Mouse (Mus musculus): ENCODE data around the gene Galntl6.

Gene Galntl6

GRCm38 (mm10) chr8:58912196-58912839 is at the start of gene Galntl6:
Gene Galntl6 (minus strand): TSS chr8:58912640.
- DNase-seq (ENCODE audit: low spot score) = no peak

GRCm38 (mm10) chr8:58957195-58957739 is 44.8 kb upstream of the Galntl6 start:
- DNase-seq (ENCODE audit: low spot score) = no peak

GRCm38 (mm10) chr8:58943773-58944172 is 31.3 kb upstream of the Galntl6 start:
- DNase-seq (ENCODE audit: low spot score) = no peak

GRCm38 (mm10) chr8:58931066-58931465 is 18.6 kb upstream of the Galntl6 start:
- no peak for DNase-seq (ENCODE audit: low spot score)

- no peak for DNase-seq (ENCODE audit: low spot score)
Observed at GRCm38 (mm10) chr8:58915142-58915541, 2.7 kb upstream of the Galntl6 start.

- DNase-seq (ENCODE audit: low spot score) = no peak
Observed at GRCm38 (mm10) chr8:58913640-58913968, 1.2 kb upstream of the Galntl6 start.

GRCm38 (mm10) chr8:58912840-58913639 is 600 bp upstream of the Galntl6 start:
- DNase-seq (ENCODE audit: low spot score) = no peak

- DNase-seq (ENCODE audit: low spot score) = no peak
Observed at GRCm38 (mm10) chr8:58911677-58912076, 763 bp downstream of the Galntl6 start, which contains the start of gene BC030500. Gene BC030500 (plus strand): TSS chr8:58911755.

- DNase-seq (ENCODE audit: low spot score) = no peak
Observed at GRCm38 (mm10) chr8:58904465-58904864, 8.0 kb downstream of the Galntl6 start.

GRCm38 (mm10) chr8:58895960-58896359 is 16.5 kb downstream of the Galntl6 start:
- DNase-seq (ENCODE audit: low spot score) = no peak

- no peak for DNase-seq (ENCODE audit: low spot score)
Observed at GRCm38 (mm10) chr8:58890591-58890990, 21.8 kb downstream of the Galntl6 start.

GRCm38 (mm10) chr8:58886405-58886804 is 26.0 kb downstream of the Galntl6 start:
- DNase-seq (ENCODE audit: low spot score) = no peak

- no peak for DNase-seq (ENCODE audit: low spot score)
Observed at GRCm38 (mm10) chr8:58824347-58824746, 88.1 kb downstream of the Galntl6 start.

GRCm38 (mm10) chr8:58805190-58805589 is 107.2 kb downstream of the Galntl6 start:
- no peak for DNase-seq (ENCODE audit: low spot score)

- DNase-seq (ENCODE audit: low spot score) = no peak
Observed at GRCm38 (mm10) chr8:58801847-58802246, 110.6 kb downstream of the Galntl6 start.

GRCm38 (mm10) chr8:58753769-58754168 is 158.7 kb downstream of the Galntl6 start:
- no peak for DNase-seq (ENCODE audit: low spot score)

GRCm38 (mm10) chr8:58737963-58738362 is 174.5 kb downstream of the Galntl6 start:
- no peak for DNase-seq (ENCODE audit: low spot score)

GRCm38 (mm10) chr8:58691761-58692160 is 220.7 kb downstream of the Galntl6 start:
- no peak for DNase-seq (ENCODE audit: low spot score)

- DNase-seq (ENCODE audit: low spot score) = no peak
Observed at GRCm38 (mm10) chr8:58677847-58678450, 234.5 kb downstream of the Galntl6 start.

- no peak for DNase-seq (ENCODE audit: low spot score)
Observed at GRCm38 (mm10) chr8:58669075-58669474, 243.4 kb downstream of the Galntl6 start.

GRCm38 (mm10) chr8:58660019-58660418 is 252.4 kb downstream of the Galntl6 start:
- no peak for DNase-seq (ENCODE audit: low spot score)

GRCm38 (mm10) chr8:58655631-58656030 is 256.8 kb downstream of the Galntl6 start:
- no peak for DNase-seq (ENCODE audit: low spot score)

GRCm38 (mm10) chr8:58606451-58606850 is 306.0 kb downstream of the Galntl6 start:
- DNase-seq (ENCODE audit: low spot score) = no peak

Data from ovary, adult 18-20 months (tissue).